Mouse (Mus musculus) spleen, postnatal 0 days (tissue): ENCODE results near the gene Cul4a. TPM values are rescaled to one million over a fixed set of nuclear protein-coding genes. Genes with fewer than 3 reads are reported as not detected.

Experiments
- microRNA counts: library from miRNA; unstranded; fragments of <30 nt; microRNA quantifications from one replicate; lab custom pipeline; 2015
- polyA plus RNA-seq: library from polyadenylated mRNA; unstranded; fragments of >200 nt; fragmentation: Nextera tagmentation; extraction: Ambion mirVana; gene quantifications from 2 replicates; pipeline ENCODE4 v1.2.1, GENCODE M21; 2015

The Cul4a gene
- polyA plus RNA-seq: 92.5 and 94.2 TPM in 2 replicates

DNA sequence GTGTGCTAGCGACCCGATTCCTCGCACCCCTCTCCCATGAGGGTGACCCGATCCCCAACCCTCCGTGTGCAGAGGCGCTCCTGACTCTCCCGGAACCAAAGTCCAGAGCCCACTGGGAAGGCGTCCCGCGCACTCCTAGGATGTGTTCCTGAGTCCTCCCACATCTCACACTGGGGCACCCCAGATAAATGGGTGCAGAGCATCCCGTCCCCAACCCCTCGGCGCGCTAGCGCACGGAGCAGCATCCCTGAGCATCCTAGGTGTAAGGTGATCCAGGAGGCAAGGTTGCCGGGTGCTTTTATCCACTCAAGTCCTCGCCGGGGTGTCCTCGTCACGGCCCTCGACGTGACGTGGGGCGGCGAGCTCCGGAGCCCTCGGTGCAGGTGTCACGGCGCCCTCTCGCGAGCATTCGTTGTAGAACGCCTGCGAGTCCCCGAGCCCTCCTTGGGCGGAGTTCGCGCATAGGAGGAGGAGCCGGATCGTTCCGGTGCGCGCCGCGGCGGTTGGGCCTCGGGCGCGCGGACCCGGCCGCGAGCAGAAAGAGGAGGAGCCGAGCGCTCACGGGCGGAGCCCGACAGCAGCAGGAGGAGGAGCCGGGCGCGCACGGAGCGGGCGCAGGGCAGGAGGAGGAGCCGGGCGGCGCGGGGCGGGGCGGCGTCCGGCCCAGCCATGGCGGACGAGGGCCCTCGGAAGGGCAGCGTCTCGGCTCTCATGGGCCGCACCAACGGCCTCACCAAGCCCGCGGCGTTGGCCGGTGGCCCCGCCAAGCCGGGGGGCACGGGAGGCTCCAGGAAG lies at the start of gene Cul4a, which contains the start of gene Pcid2:
Gene Cul4a, plus strand, starts transcription at position 535 of the 795 bp plus-strand sequence.
Gene Pcid2, minus strand, starts transcription at position 373 of the 795 bp plus-strand sequence.

GRCm38 (mm10) chr8:13060441-13061150 lies 44.8 kb upstream of the Cul4a start, which contains the start of gene Proz:
Gene Proz (plus strand): TSS chr8:13060914.

DNA sequence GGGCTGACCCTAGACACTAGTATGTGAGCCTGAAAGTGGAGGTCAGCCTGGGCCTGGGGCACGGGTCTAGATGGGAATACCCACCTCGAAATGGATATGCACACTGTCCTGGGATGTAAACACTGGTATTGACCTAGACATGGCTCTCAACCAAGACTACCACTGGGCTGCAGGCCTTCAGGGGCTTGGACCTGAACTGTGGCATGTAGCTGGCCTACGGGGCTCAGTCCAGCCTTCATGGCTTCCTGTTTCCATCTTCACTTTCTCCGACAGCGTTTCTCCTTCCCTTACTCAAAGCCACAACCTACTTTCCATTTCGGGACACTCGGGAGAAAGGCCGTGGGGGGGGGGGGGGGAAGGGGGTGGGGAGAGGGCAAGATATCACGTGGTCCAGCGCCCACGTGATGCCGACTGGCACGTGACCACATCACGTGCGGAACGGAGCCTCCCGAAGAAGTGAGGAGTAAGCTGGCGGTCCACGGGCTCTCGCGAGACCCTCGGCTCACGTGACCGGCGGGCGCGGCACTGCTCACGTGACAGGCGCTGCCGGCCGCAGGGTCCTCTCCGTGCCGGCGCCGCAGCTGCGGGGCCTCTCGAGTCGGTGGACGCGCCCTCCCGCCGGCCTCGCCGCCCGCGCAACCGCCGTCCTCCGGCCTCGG lies 53.4 kb downstream of the Cul4a start, which contains the start of gene Lamp1:
Gene Lamp1, plus strand, starts transcription at position 444 of the 659 bp plus-strand sequence.

MicroRNA genes within 50 kb of the gene (microRNA counts, 519-probe panel; counts per million panel counts)
- 88.3 counts per million for microRNA mmu-miR-1968 (lab: Ali Mortazavi, UCI)

Other genes with a start within 250 kb of the Cul4a start
- gene Mcf2l, start 231.8 kb upstream of the Cul4a start, polyA plus RNA-seq: 2.6 and 3.0 TPM in 2 replicates
- gene F7, start 79.6 kb upstream of the Cul4a start, polyA plus RNA-seq: 0.26 and 0.51 TPM in 2 replicates
- 6.5 and 7.0 TPM in 2 replicates for gene F10, start 68.3 kb upstream of the Cul4a start, polyA plus RNA-seq
- gene Proz, start 44.7 kb upstream of the Cul4a start, polyA plus RNA-seq: 0.14 and 0.30 TPM in 2 replicates
- 15.8 and 17.3 TPM in 2 replicates for gene Pcid2, start 162 bp upstream of the Cul4a start, polyA plus RNA-seq
- 155 and 184 TPM in 2 replicates for gene Lamp1, start 53.5 kb downstream of the Cul4a start, polyA plus RNA-seq
- gene Grtp1, start 95.0 kb downstream of the Cul4a start, polyA plus RNA-seq: 5.9 and 7.3 TPM in 2 replicates
- not detected in 2 replicates for gene Adprhl1, start 148.5 kb downstream of the Cul4a start, polyA plus RNA-seq
- gene Dcun1d2, start 182.5 kb downstream of the Cul4a start, polyA plus RNA-seq: 8.3 and 9.5 TPM in 2 replicates
- 9.6 and 11.7 TPM in 2 replicates for gene Tmco3, start 182.6 kb downstream of the Cul4a start, polyA plus RNA-seq
- gene Tfdp1, start 233.1 kb downstream of the Cul4a start, polyA plus RNA-seq: 137 and 139 TPM in 2 replicates